ENCODE assay signal across 20 mouse cellular contexts in genomic region chr13:111929908-111930307, GRCm38 (mm10).
DNase-seq lines count a peak whose midpoint lies in the region; ATAC-seq lines count a peak whose summit lies in the region.
"Had no signal": no experiment of that assay in that cellular context is flagged by ENCODE, and none has a peak within 500 bp of the region (broad histone marks: within the 10 kb centered on the region; RNA-seq: fewer than 3 reads in every experiment).

No protein-coding gene starts in this region.

- H3K4me3 ChIP-seq in heart, embryonic 10.5 days, result no peak overlapping the region
- no peak overlapping the region for H3K4me3 ChIP-seq in hindbrain, embryonic 12.5 days
- H3K4me3 ChIP-seq: forebrain, embryonic 12.5 days; midbrain, embryonic 15.5 days had no signal

- DNase-seq in heart, adult 11 months, result peak; percentile 41
- DNase-seq in heart, embryonic 10.5 days (ENCODE audit: low spot score), result no peak
- DNase-seq in A20 (ENCODE audit: low read depth, low spot score), result peak; percentile 48
- DNase-seq in layer of hippocampus, postnatal 10 days (ENCODE audit: low spot score in 2 of 2), result no peak
- DNase-seq in heart, adult 18-20 months, result no peak
- DNase-seq: adrenal gland, postnatal 14 days; cerebellum, adult 9-10 months; gastrocnemius, postnatal 36 days; heart, postnatal 4 days; kidney, adult 8-10 months; kidney, postnatal 36 days; layer of hippocampus, adult 9-11 months; right cerebral cortex, adult 18-20 months; spleen, adult 18-20 months; thymus, postnatal 14 days had no signal

- no peaks in the 10 kb centered on the region for H3K36me3 ChIP-seq in heart, embryonic 10.5 days
- no peaks in the 10 kb centered on the region for H3K36me3 ChIP-seq in hindbrain, embryonic 12.5 days
- H3K36me3 ChIP-seq: forebrain, embryonic 12.5 days; midbrain, embryonic 15.5 days had no signal

- H3K4me2 ChIP-seq in hindbrain, embryonic 12.5 days (replicated peaks), result no peak overlapping the region
- H3K4me2 ChIP-seq: forebrain, embryonic 12.5 days; midbrain, embryonic 15.5 days had no signal

- peak; percentile 59 to 77; a peak in 3 of 4 replicates for ATAC-seq in hematopoietic stem cell, adult 5-6 weeks (replicated peaks in 1 of 2; ENCODE audit: insufficient read depth in 1 of 2, low FRiP score in 2 of 2, low TSS enrichment in 1 of 2, low read depth in 1 of 2, poor library complexity in 2 of 2, severe bottlenecking in 2 of 2)
- ATAC-seq in megakaryocyte, adult 5-6 weeks (ENCODE audit: poor library complexity, severe bottlenecking), result peak; percentile 69
- no peak for ATAC-seq in hindbrain, embryonic 12.5 days (ENCODE audit: low FRiP score)
- ATAC-seq: midbrain, embryonic 15.5 days had no signal

- no peak overlapping the region for H3K9ac ChIP-seq in hindbrain, embryonic 12.5 days
- H3K9ac ChIP-seq: forebrain, embryonic 12.5 days; midbrain, embryonic 15.5 days had no signal

- no peaks in the 10 kb centered on the region for H3K4me1 ChIP-seq in heart, embryonic 10.5 days
- no peaks in the 10 kb centered on the region for H3K4me1 ChIP-seq in hindbrain, embryonic 12.5 days
- H3K4me1 ChIP-seq: forebrain, embryonic 12.5 days; midbrain, embryonic 15.5 days had no signal

- H3K27ac ChIP-seq in heart, embryonic 10.5 days, result no peak overlapping the region
- H3K27ac ChIP-seq in hindbrain, embryonic 12.5 days, result no peak overlapping the region
- H3K27ac ChIP-seq: forebrain, embryonic 12.5 days; midbrain, embryonic 15.5 days had no signal

- H3K27me3 ChIP-seq in heart, embryonic 10.5 days (ENCODE audit: insufficient read depth, poor library complexity, severe bottlenecking), result no peaks in the 10 kb centered on the region
- no peaks in the 10 kb centered on the region for H3K27me3 ChIP-seq in hindbrain, embryonic 12.5 days
- H3K27me3 ChIP-seq: forebrain, embryonic 12.5 days; midbrain, embryonic 15.5 days had no signal

- 71% methylated on average over 1 of the region's 1 CpGs for whole genome bisulfite sequencing in heart, embryonic 10.5 days
- 82% methylated on average over 1 of the region's 1 CpGs for WGBS in hindbrain, embryonic 12.5 days

- no peaks in the 10 kb centered on the region for H3K9me3 ChIP-seq in heart, embryonic 10.5 days
- no peaks in the 10 kb centered on the region for H3K9me3 ChIP-seq in hindbrain, embryonic 12.5 days (replicated peaks)
- H3K9me3 ChIP-seq: forebrain, embryonic 12.5 days; midbrain, embryonic 15.5 days had no signal

Comparison
In these comparisons a context has a peak if more than half of its experiments do, and no peak if none do; other contexts are left out.
1. DNase-seq: peak in heart, adult 11 months (single experiment) and A20 (single experiment); none in heart, embryonic 10.5 days (single experiment), layer of hippocampus, postnatal 10 days (0 of 2) and heart, adult 18-20 months (0 of 2).